Mouse (Mus musculus): ENCODE data around the gene Ttc36.

The Ttc36 gene

GRCm38 (mm10) chr9:44802808-44803450 lies at the start of gene Ttc36:
Gene Ttc36 (minus strand): TSS chr9:44803072.
- no peak for DNase-seq

- no peak for DNase-seq
Observed at GRCm38 (mm10) chr9:44847446-44847845, 44.6 kb upstream of the Ttc36 start.

GRCm38 (mm10) chr9:44841241-44841640 lies 38.4 kb upstream of the Ttc36 start:
- DNase-seq: peak in 1 of 2 experiments; percentile 23

GRCm38 (mm10) chr9:44836439-44836838 lies 33.6 kb upstream of the Ttc36 start:
- peak; percentile 73 to 77 for DNase-seq

- DNase-seq: no peak
Observed at GRCm38 (mm10) chr9:44832356-44832755, 29.5 kb upstream of the Ttc36 start.

- DNase-seq: no peak
Observed at GRCm38 (mm10) chr9:44830506-44830905, 27.6 kb upstream of the Ttc36 start.

GRCm38 (mm10) chr9:44828944-44829343 lies 26.1 kb upstream of the Ttc36 start:
- DNase-seq: no peak

GRCm38 (mm10) chr9:44826660-44827059 lies 23.8 kb upstream of the Ttc36 start:
- no peak for DNase-seq

GRCm38 (mm10) chr9:44819920-44820827 lies 17.3 kb upstream of the Ttc36 start:
- no peak for DNase-seq

GRCm38 (mm10) chr9:44817522-44817921 lies 14.7 kb upstream of the Ttc36 start:
- no peak for DNase-seq

- no peak for DNase-seq
Observed at GRCm38 (mm10) chr9:44814179-44814578, 11.3 kb upstream of the Ttc36 start.

GRCm38 (mm10) chr9:44810316-44810715 lies 7.4 kb upstream of the Ttc36 start:
- DNase-seq: no peak

GRCm38 (mm10) chr9:44807778-44808177 lies 4.9 kb upstream of the Ttc36 start:
- DNase-seq: no peak

- no peak for DNase-seq
Observed at GRCm38 (mm10) chr9:44807141-44807540, 4.3 kb upstream of the Ttc36 start.

GRCm38 (mm10) chr9:44805536-44805935 lies 2.7 kb upstream of the Ttc36 start:
- no peak for DNase-seq

- DNase-seq: no peak
Observed at GRCm38 (mm10) chr9:44804678-44805077, 1.8 kb upstream of the Ttc36 start.

- no peak for DNase-seq
Observed at GRCm38 (mm10) chr9:44801669-44802068, 1.2 kb downstream of the Ttc36 start.

GRCm38 (mm10) chr9:44799958-44800324 lies 2.9 kb downstream of the Ttc36 start:
- no peak for DNase-seq

- peak; percentile 66 to 74 for DNase-seq
Observed at GRCm38 (mm10) chr9:44799102-44799957, 3.5 kb downstream of the Ttc36 start, which contains the start of gene Tmem25. Gene Tmem25 (minus strand): TSS chr9:44799307.

- no peak for DNase-seq
Observed at GRCm38 (mm10) chr9:44798298-44798697, 4.6 kb downstream of the Ttc36 start.

- no peak for DNase-seq
Observed at GRCm38 (mm10) chr9:44792842-44793241, 10.0 kb downstream of the Ttc36 start.

GRCm38 (mm10) chr9:44772750-44773651 lies 29.9 kb downstream of the Ttc36 start:
- peak; percentile 90 to 93 for DNase-seq
